Mouse (Mus musculus) hindbrain, embryonic 14.5 days (tissue): ENCODE measurements around the gene Tdrd1. TPM values are rescaled to one million over a fixed set of nuclear protein-coding genes. Genes with fewer than 3 reads are reported as not detected.

Experiments
- ATAC-seq: fragments of 200-750 bp; cut with Nextera tagmentation; 2 replicates; pipeline ENCODE4 v1.8.0; 2017; ENCODE audit warnings: moderate number of reproducible peaks, mild to moderate bottlenecking, moderate TSS enrichment, moderate library complexity; ENCODE audit not compliant: low FRiP score
- DNase-seq: peaks from one replicate; pipeline ENCODE4 v3.0.0-alpha.2; 2015; ENCODE audit warnings: low spot score
- H3K27ac ChIP-seq: fragments of 300-500 bp; sonication (generic); 2 replicates; pipeline ENCODE4 v1.5.1; 2014; ENCODE audit warnings: mild to moderate bottlenecking, moderate library complexity
- H3K27me3 ChIP-seq: fragments of 300-500 bp; sonication (generic); 2 replicates; pipeline ENCODE4 v1.6.1; 2014; ENCODE audit warnings: mild to moderate bottlenecking, low read length, mixed read lengths; ENCODE audit not compliant: control insufficient read depth, insufficient read depth
- H3K36me3 ChIP-seq: fragments of 300-500 bp; sonication (generic); replicated peaks from 2 replicates; pipeline ENCODE4 v1.6.1; 2014; ENCODE audit not compliant: control insufficient read depth, insufficient read depth
- H3K4me1 ChIP-seq: fragments of 300-500 bp; sonication (generic); replicated peaks from 2 replicates; pipeline ENCODE4 v1.6.1; 2014; ENCODE audit warnings: antibody characterized with exemption, low read length, mixed read lengths; ENCODE audit not compliant: control insufficient read depth, insufficient read depth
- H3K4me2 ChIP-seq: fragments of 300-500 bp; sonication (generic); replicated peaks from 2 replicates; pipeline ENCODE4 v1.6.1; 2014; ENCODE audit warnings: mild to moderate bottlenecking, moderate library complexity
- H3K4me3 ChIP-seq: fragments of 300-500 bp; sonication (generic); replicated peaks from 2 replicates; pipeline ENCODE4 v1.5.1; 2014; ENCODE audit warnings: mild to moderate bottlenecking, low read length
- H3K9ac ChIP-seq: fragments of 300-500 bp; sonication (generic); 2 replicates; pipeline ENCODE4 v1.6.1; 2014
- H3K9me3 ChIP-seq: fragments of 300-500 bp; sonication (generic); 2 replicates; pipeline ENCODE4 v1.6.1; 2016; ENCODE audit warnings: low read length; ENCODE audit not compliant: control insufficient read depth
- WGBS: fragments of 180-500 bp; shearing (Covaris S2); extraction: QIAGEN DNeasy Blood & Tissue Kit; methylation state at CpG from one replicate; pipeline ENCODE4 v1.1.7; 2014; 5-methylcytosine and 5-hydroxymethylcytosine counted together
- polyA plus RNA-seq: library from polyadenylated mRNA; unstranded; fragments of >200 nt; fragmentation: Nextera tagmentation; extraction: Ambion mirVana; gene quantifications from 2 replicates; pipeline ENCODE4 v1.2.1, GENCODE M21; 2014

Gene Tdrd1
- polyA plus RNA-seq, 1 experiment from 2014 or later = 1.3 TPM

GRCm38 (mm10) chr19:56802352-56802746, 23.7 kb upstream of the Tdrd1 start:
- Histone ChIP-seq H3K36me3 (peaks cover 83% of the 10 kb centered on the region), H3K9me3 (no peaks in the 10 kb centered on the region), H3K27ac (no peak overlapping the region), H3K4me2 (no peak overlapping the region), H3K9ac (no peak overlapping the region), H3K4me3 (no peak overlapping the region), H3K4me1 (no peaks in the 10 kb centered on the region), H3K27me3 (no peaks in the 10 kb centered on the region)
- no peak for DNase-seq
- WGBS = 79% methylated on average over 3 of the region's 3 CpGs
- ATAC-seq = no peak

- no peak overlapping the region for H3K9ac ChIP-seq
- no peak for ATAC-seq
- H3K36me3 ChIP-seq = peaks cover 81% of the 10 kb centered on the region
- H3K4me2 ChIP-seq = no peak overlapping the region
- H3K9me3 ChIP-seq = no peaks in the 10 kb centered on the region
- no peak overlapping the region for H3K27ac ChIP-seq
- no peaks in the 10 kb centered on the region for H3K4me1 ChIP-seq
- no peak for DNase-seq
- 93% methylated on average over 2 of the region's 2 CpGs for WGBS
- no peaks in the 10 kb centered on the region for H3K27me3 ChIP-seq
- H3K4me3 ChIP-seq = no peak overlapping the region
Measured at GRCm38 (mm10) chr19:56805366-56805765, 20.6 kb upstream of the Tdrd1 start.

GRCm38 (mm10) chr19:56807122-56807521, 18.9 kb upstream of the Tdrd1 start:
- WGBS = 88% methylated on average over 5 of the region's 5 CpGs
- Histone ChIP-seq H3K27me3 (no peaks in the 10 kb centered on the region), H3K4me1 (no peaks in the 10 kb centered on the region), H3K4me2 (no peak overlapping the region), H3K9me3 (no peaks in the 10 kb centered on the region), H3K36me3 (peaks cover 69% of the 10 kb centered on the region), H3K27ac (no peak overlapping the region), H3K4me3 (no peak overlapping the region), H3K9ac (no peak overlapping the region)
- ATAC-seq (no peak), DNase-seq (no peak)

- Histone ChIP-seq H3K36me3 (peaks cover 73% of the 10 kb centered on the region), H3K9ac (no peak overlapping the region)
Measured at GRCm38 (mm10) chr19:56808771-56809170, 17.2 kb upstream of the Tdrd1 start.

GRCm38 (mm10) chr19:56810641-56811146, 15.3 kb upstream of the Tdrd1 start:
- Histone ChIP-seq H3K4me1 (no peaks in the 10 kb centered on the region), H3K27me3 (no peaks in the 10 kb centered on the region), H3K4me2 (no peak overlapping the region), H3K4me3 (no peak overlapping the region), H3K9me3 (no peaks in the 10 kb centered on the region), H3K36me3 (peaks cover 55% of the 10 kb centered on the region), H3K27ac (no peak overlapping the region), H3K9ac (no peak overlapping the region)
- ATAC-seq (no peak), DNase-seq (no peak)

More at GRCm38 (mm10) chr19:56808771-56809170, 17.2 kb upstream of the Tdrd1 start:
- Histone ChIP-seq H3K4me1 (no peaks in the 10 kb centered on the region), H3K27ac (no peak overlapping the region), H3K4me2 (no peak overlapping the region), H3K27me3 (no peaks in the 10 kb centered on the region), H3K9me3 (no peaks in the 10 kb centered on the region), H3K4me3 (no peak overlapping the region)
- ATAC-seq (no peak), DNase-seq (peak; percentile 55)
- 54% methylated on average over 5 of the region's 5 CpGs for WGBS

- Histone ChIP-seq H3K9ac (no peak overlapping the region), H3K4me2 (no peak overlapping the region), H3K9me3 (no peaks in the 10 kb centered on the region), H3K27ac (no peak overlapping the region), H3K4me3 (no peak overlapping the region), H3K27me3 (no peaks in the 10 kb centered on the region), H3K36me3 (peaks cover 47% of the 10 kb centered on the region), H3K4me1 (no peaks in the 10 kb centered on the region)
- DNase-seq (peak; percentile 58), ATAC-seq (no peak)
- WGBS = 46% methylated on average over 9 of the region's 9 CpGs
Measured at GRCm38 (mm10) chr19:56811590-56811989, 14.4 kb upstream of the Tdrd1 start.

GRCm38 (mm10) chr19:56813360-56813759, 12.6 kb upstream of the Tdrd1 start:
- WGBS = 91% methylated on average over 4 of the region's 4 CpGs
- Histone ChIP-seq H3K4me2 (no peak overlapping the region), H3K27ac (no peak overlapping the region), H3K27me3 (no peaks in the 10 kb centered on the region), H3K9ac (no peak overlapping the region), H3K4me3 (no peak overlapping the region), H3K4me1 (peaks cover 14% of the 10 kb centered on the region; the same call in 1 of the 2 replicates), H3K36me3 (peaks cover 30% of the 10 kb centered on the region), H3K9me3 (no peaks in the 10 kb centered on the region)
- DNase-seq (no peak), ATAC-seq (no peak)

- H3K4me3 ChIP-seq = no peak overlapping the region
- no peak for ATAC-seq
- H3K36me3 ChIP-seq = peaks cover 3% of the 10 kb centered on the region; the same call in 1 of the 2 replicates
- peak; percentile 42 for DNase-seq
- no peaks in the 10 kb centered on the region for H3K9me3 ChIP-seq
- H3K27me3 ChIP-seq = no peaks in the 10 kb centered on the region
- H3K27ac ChIP-seq = no peak overlapping the region
- 47% methylated on average over 14 of the region's 14 CpGs for WGBS
- no peak overlapping the region for H3K9ac ChIP-seq
- H3K4me2 ChIP-seq = peak overlapping the region; percentile 12; the same call in 1 of the 2 replicates
- peaks cover 31% of the 10 kb centered on the region for H3K4me1 ChIP-seq
Measured at GRCm38 (mm10) chr19:56817851-56818526, 8.0 kb upstream of the Tdrd1 start.

- peak; percentile 32 for DNase-seq
Measured at GRCm38 (mm10) chr19:56821040-56821797, 4.8 kb upstream of the Tdrd1 start.

More at GRCm38 (mm10) chr19:56821040-56821797, 4.8 kb upstream of the Tdrd1 start:
- Histone ChIP-seq H3K27me3 (no peaks in the 10 kb centered on the region), H3K9ac (peak overlapping the region; percentile 94), H3K27ac (peak overlapping the region; percentile 89), H3K4me1 (peaks cover 31% of the 10 kb centered on the region), H3K4me2 (peak overlapping the region; percentile 87), H3K9me3 (no peaks in the 10 kb centered on the region), H3K36me3 (no peaks in the 10 kb centered on the region), H3K4me3 (peak overlapping the region; percentile 94)
- WGBS = 7% methylated on average over 22 of the region's 22 CpGs
- ATAC-seq = no peak
